Mouse (Mus musculus): Measurements from ENCODE around the gene Pml. TPM values are rescaled to one million over a fixed set of nuclear protein-coding genes. Genes with fewer than 3 reads are reported as not detected.
A peak's percentile ranks its signal among the peaks of the same experiment; 100 is the strongest.

The Pml gene
- total RNA-seq (2021), result 10 to 100 TPM; 13.0 to 18.2 TPM

DNA sequence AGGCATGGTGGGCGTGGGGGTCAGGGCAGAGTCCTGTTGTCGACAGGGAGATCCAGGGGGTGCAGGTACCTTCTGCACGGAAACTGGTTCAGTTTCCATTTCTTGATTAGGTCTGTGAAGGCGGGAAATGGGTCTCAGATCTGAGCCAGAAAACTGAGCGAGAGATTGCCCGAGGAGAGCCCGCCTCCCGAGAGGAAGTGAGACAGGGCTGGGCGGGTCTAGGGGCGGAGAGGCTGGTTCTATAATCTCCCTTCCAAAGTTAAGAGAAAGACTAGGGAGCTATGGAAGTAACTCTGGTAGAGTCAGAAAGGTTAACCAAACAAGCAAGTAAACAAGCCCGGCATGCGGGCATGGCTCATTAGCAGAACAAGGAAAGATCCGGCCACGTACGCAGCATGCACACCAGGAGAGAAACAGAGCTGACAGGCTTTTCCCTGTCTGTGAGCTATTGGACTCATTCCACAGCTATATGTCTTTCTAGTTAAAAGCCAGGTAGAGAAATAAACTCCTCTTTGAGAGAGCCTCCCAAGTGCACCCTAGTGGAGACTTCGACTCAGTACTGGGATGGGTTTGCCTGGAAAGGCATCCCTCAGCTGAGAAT is at the start of gene Pml:
Pml (minus strand) TSS at position 195 of the 601 bp plus-strand sequence.
- DNase-seq (ENCODE audit: low spot score in 2 of 2), result peak; percentile 54 to 70
- intact Hi-C loops (cut with DNase I), result no loop called here

DNA sequence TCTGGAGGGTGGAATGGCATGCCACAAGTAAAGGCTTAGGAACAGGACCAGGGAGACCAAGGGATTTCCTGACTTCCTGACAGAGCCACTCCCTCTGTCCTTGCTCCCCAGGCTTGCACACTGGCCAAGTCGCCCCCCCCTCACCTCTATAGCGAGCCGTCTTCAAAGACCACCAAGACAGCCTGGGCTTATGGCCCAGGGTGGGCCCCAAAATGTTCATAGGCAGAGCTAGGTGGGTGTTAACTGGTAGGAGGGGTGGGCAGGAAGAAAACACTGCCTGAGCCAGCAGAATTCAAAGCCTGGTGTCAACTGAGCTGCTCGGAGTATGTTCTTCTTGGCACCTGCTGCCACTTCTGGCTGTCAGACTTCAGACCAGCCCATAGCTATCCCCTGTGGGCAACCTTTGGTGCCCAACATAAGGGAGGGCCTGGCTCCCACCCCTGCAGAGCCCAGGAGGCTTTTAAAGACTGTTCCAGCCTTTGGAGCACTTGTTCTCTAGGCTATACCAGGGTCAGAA is 48.4 kb upstream of the Pml start:
- intact Hi-C loops (cut with DNase I), result no loop called here
- DNase-seq (ENCODE audit: low spot score in 2 of 2), result no peak

DNA sequence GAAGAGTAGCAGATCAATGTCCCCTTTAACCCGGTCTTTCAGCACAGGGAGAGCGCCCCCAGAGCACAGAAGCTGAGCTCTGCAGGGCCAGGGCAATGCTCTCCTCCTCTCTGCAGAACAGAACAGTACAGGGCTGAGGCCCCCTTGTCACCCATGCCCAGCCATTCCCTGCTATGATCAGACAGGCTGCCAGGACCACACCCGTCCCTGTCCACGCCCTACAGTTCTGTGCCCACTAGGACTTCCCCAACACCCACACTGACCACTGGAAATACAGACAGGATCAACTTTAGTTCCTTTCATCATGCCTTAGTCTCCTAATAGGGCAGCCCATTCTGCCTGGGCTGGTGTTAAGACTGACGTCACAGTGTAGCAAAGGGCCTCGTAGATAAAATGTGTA is 47.5 kb upstream of the Pml start:
- DNase-seq (ENCODE audit: low spot score in 2 of 2), result no peak
- intact Hi-C loops (cut with DNase I), result no loop called here

DNA sequence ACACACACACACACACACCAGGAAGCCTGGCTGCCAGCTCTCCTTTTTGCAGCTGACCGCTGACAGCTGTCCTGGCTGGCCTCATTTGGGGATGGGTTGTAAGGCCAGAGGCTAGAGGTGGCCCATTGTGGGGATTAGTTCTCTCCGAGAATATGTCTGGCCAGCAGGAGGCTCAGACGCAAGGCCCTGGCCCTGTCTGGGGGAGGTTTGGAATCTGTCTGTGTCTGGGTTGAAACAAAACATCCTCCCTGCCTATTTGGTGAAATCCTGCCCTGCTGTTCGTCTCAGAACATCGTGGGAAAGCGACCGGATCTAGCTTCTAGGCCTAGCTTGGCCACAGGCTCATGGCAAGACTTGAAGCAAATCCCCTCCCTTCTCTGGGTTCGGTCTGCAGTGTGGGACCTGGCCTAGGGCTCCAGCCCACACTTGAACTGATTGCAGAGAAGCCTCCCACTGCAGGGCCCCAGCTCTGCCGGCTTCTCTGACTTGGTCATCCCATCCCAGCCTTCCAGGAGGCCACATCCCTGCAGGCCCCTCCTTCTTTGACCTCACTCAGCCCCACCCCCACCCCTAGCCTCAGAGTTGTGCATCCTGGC is 46.3 kb upstream of the Pml start:
- intact Hi-C loops (cut with DNase I), result no loop called here
- DNase-seq (ENCODE audit: low spot score in 2 of 2), result no peak

DNA sequence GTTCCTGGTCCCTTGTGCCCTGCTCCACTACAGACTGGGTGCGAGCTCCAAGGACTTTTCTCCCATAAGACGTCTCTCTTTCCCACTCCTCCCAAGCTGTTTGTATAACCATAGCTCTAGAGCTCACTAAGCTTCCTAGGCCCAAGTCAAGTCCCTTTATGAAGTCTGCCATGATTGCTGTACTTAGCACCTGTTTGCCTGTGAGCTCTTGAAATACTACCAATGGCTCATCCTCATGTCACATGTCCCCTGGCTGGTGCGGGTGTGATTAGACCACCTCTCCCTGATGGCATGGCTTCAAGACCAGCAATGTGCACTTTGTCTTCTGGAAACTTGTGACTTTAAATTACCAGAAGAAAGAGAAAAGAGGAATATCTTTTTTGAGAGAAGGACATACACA is 45.8 kb upstream of the Pml start:
- DNase-seq (ENCODE audit: low spot score in 2 of 2), result no peak
- intact Hi-C loops (cut with DNase I), result no loop called here

DNA sequence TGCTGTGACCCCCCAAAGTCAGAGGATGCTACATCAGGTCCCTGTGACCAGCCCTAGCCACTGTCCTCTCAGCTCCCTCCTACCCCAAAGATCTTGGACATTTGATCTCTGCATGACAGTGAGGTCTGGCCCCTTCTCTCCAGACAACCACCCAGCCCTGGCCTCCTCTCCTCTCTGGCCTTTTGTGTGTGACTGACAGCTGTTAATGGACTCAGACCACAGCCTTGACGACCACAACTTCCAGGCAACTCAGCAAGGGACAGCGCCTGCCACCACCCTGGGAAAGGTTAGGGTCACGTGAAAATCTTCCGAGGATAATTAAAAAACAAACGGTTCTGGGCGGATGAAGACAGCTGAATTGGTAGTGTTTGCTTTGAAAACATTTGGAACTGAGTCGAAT is 44.9 kb upstream of the Pml start:
- DNase-seq (ENCODE audit: low spot score in 2 of 2), result no peak
- intact Hi-C loops (cut with DNase I), result no loop called here

DNA sequence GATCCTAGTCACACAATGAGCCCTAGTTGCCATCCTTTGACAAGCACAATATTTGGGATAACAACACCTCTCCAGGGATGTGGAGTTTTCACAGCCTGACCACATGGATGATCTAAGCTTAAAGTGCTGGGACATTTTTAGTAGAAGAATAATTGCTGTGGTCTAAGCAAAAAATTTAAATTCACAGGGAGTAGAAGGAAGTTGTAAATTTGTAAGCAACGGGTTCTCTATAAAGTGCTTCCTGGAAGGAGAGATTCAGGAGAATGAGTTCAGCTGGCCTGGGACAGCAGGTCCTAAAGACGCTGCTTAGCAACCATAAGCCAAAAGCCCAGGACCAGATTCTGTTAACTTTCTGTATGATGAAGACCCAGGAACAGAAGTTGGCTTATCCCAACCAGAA is 40.3 kb upstream of the Pml start:
- intact Hi-C loops (cut with DNase I), result no loop called here
- DNase-seq (ENCODE audit: low spot score in 2 of 2), result no peak

DNA sequence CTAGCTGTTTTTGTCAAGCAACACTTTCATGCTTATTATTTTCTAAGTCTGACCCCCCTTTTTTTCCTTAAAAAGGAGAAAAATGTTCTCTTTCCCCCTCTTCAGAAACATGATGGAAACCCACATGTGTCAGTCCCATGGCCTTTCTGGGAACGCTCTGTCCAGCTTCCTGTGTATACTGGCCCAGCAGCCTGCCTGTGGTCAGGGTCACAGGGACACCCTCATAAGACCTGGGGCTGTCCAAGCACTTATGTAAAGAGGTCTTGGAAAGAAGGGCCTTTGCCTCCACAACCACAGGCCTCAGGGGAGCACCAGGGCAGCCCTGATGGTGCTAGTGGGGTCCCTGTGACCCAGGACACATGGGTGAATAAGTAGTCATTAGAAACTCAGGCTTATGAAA is 39.5 kb upstream of the Pml start:
- DNase-seq (ENCODE audit: low spot score in 2 of 2), result no peak
- intact Hi-C loops (cut with DNase I), result no loop called here

DNA sequence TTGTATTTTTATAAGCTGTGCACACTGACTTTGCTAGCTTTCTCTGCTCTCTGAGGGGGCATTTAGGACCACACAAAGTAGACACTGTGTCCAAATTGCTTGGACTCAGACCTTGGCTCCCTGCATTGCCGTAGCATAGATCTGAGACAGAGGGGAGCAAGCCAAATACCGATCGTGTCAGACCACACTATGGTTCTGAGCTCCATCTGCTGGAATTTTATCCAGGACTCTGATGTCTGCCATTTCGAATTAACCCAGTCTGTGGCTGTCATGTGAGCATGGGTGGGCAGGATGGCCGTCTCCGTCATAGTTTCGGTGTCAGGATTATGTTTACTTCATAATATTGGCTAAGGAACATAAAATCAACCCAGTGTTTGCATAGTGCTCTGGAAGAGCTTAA is 33.8 kb upstream of the Pml start:
- intact Hi-C loops (cut with DNase I), result loop anchor here (5.0 kb wide), 1 partner anchor 246 kb away; no protein-coding TSS in a partner anchor
- DNase-seq (ENCODE audit: low spot score in 2 of 2), result no peak

DNA sequence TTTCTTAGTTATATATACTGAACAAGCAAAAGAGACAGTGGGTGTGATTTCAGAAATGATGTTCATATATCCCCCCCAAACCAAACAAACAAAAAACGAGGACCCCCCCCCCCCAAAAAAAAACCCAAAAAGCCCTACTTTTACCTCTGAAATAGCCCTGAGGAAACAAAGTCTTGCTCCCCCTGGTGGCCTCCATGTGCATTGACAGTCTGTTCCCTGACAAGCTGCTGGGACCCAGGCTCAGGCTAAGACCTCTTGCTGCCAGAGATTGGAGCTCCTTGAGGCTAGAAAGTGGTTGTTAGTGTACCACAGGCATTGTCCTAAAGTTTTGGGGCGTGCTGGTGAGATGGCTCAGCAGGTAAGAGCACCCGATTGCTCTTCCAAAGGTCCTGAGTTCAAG is 32.0 kb upstream of the Pml start:
- intact Hi-C loops (cut with DNase I), result loop anchor here (1.0 to 5.0 kb wide), 2 partner anchors 55 to 244 kb away; no protein-coding TSS in a partner anchor
- DNase-seq (ENCODE audit: low spot score in 2 of 2), result peak in 1 of 2 experiments; percentile 20

DNA sequence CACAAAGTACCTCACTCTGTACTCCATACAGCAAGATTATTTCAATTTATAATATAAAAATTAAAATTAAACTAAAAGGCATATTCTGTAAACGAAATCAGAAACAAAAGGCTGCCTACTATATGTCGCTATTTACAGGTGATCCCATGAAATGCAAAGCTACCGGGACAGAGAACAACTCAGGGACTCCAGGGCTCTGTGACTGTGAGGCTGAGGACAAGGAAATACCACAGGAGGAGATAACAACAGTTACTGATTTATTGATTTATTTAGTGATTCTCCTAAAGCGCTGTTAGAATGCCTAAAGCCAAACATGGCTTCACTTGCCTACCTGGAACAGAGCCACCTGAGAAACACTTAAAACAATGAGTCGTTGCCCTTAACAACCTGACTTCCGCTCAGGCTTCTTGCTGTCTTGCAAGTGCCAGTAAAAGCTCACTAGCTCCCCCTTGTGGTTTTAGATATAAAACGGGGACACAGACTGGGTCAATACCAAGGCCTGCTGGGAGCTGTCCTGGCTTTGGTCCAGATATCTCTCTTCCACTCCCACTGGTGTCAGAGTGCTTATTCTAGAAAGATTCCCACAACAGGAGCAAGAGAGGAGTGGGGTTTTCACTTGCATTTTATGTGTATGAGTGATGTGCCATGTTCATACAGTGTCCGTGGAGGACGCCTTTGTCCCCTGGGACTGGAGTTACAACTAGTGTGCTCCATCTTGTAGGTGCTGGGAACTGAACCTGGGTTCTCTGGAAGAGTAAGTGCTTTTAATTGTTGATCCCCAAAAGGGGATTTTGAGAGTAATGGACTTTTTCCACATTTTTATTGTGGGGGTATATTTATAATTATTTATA is 30.9 kb upstream of the Pml start:
- DNase-seq (ENCODE audit: low spot score in 2 of 2), result peak; percentile 66 to 82
- intact Hi-C loops (cut with DNase I), result loop anchor here (1.0 to 5.0 kb wide), 2 partner anchors 54 to 243 kb away; no protein-coding TSS in a partner anchor

DNA sequence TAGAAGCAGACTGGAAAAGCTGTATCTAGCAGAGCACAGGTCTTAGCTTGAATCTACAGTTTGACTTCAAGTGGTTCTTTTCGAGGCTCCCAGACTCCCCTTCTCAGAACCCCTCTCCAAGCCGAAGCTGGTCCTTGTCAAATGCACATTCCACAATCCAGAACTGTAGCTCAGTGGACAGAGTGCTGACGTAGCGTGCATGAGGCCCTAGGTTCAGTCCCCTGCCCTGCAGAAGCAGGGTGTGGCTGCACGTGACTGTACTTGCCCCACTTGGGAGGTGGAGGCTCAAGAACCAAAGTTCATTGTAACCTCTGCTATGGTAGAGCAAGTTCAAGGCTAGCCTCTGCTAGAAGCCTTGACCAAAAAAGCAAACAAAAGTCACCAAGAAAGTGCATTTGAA is 30.2 kb upstream of the Pml start:
- DNase-seq (ENCODE audit: low spot score in 2 of 2), result no peak
- intact Hi-C loops (cut with DNase I), result loop anchor here (5.0 kb wide), 1 partner anchor 242 kb away; no protein-coding TSS in a partner anchor

DNA sequence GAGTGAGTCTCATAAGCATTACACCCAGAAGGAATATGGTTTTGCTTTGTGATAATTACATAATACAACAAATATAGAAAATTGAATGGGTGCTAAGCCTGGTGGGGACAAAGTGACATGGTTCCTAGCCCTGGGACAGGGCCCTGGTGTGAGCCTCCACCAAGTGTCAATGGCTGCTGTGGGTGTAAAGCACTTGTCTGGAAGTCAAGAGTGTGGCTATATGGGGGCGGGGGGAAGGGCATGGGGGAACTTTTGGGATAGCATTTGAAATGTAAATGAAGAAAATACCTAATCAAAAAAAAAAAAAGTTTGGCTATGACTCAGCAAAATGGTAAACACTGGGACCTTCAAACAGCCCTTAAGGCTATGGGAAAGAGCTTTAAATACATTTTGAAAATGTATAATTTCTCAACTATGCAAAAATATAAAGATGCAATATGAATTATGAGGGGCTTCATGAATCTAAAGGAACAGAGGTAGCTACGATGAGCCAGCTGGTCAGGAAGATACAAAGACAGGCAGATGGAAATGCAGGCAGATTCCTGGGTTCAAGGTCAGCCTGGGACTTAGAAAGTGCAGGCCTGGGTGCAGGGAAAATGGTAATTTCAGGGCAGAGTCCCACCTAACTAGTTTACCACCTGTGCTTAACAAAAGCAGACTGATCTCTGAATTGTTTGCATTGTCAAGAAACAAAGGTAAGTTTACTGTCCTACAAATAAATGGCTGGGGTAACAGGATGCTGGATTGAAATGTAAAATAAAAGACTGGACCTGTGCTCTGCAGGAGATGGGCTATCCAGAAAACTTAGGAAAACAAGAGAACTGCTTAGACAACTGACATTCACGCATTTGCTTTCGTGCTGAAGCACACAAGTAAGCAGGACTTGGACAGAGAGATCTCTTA is 29.5 kb upstream of the Pml start:
- DNase-seq (ENCODE audit: low spot score in 2 of 2), result no peak
- intact Hi-C loops (cut with DNase I), result no loop called here

DNA sequence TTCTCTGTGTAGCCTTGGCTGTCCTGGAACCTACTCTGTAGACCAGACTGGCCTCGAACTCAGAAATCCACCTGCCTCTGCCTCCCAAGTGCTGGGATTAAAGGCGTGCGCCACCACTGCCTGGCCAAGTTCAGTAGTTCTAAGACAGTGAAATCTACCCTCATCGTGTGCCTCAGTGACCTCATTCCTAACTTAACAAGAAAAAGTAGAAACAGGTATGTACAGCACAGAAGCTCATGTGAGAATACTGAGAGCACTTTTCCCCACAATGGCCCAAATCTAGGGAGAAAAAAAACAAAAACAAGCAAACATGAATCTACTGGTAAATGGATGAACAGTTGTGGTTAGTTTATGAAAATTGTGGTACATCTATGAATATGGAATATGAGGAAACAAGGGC is 28.7 kb upstream of the Pml start:
- no peak for DNase-seq (ENCODE audit: low spot score in 2 of 2)
- intact Hi-C loops (cut with DNase I), result no loop called here

DNA sequence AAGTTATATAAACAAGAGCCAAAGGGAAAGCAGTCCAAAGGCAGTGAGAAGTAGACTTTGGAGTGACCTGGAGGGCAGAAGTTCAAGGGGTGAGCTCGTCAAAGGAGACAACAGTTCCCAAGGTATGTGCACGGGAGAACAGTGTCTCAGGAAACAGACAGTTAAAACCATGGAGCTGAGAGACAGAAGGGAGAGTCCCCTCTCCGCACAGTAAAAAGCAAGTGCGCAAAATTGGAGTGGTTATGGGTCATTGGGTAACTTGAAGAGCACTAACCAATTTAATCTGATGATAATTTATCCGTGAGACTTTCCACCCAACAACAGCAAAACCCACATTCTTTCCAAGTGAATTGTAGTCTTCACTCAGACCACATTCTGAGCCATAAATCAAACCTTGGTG is 26.8 kb upstream of the Pml start:
- no peak for DNase-seq (ENCODE audit: low spot score in 2 of 2)
- intact Hi-C loops (cut with DNase I), result no loop called here

DNA sequence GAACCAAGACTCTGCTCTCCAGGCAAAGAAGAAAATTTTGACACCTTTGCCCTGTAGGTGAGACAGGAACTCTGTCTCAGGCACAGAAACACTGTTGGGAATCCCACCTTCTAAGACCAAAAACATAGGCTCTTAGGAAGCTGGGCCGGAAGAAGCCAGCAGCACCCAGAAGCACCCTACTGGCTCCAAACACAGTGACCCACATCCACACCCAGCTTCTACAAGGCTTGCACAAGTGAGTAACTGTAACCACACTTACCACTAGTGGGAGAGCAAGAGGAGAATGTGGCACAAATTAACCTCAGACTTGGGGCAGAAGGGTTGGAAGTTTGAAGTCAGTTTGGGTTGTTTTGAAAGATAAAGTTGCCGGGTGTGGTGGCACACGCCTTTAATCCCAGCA is 26.2 kb upstream of the Pml start:
- no peak for DNase-seq (ENCODE audit: low spot score in 2 of 2)
- intact Hi-C loops (cut with DNase I), result no loop called here

DNA sequence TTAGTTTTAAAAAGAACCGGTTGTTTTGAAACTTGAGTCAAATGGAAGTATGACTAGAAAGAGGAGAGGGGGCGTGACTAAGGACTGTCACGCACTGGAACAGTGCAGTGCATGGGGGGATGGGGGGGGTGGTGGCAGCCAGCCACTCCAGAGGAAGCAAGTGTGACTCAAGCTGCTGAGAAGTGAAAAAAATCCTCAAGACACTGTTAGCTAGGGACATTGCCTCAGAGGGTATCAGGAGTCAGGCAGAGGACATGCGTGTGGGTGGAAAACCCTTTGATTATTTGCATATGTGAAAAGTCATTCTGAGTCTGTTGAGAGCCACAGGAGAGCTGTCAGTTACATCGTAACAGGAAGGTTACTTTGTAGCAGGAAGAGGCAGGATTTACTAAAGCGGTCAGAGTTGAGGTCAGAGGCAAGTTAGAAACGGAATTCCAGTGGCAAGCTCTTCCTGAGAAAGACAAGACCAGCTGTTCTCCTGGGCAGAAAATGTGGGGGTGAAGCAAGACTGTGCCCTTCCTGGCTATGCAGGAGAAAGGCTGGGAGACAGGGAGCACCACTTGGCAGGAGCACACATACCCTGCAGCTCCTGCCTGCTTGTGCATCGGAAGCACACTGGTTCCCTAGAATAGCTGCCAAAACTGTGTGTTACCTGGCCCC is 25.7 kb upstream of the Pml start:
- intact Hi-C loops (cut with DNase I), result no loop called here
- peak in 1 of 2 experiments; percentile 58 for DNase-seq (ENCODE audit: low spot score in 2 of 2)

DNA sequence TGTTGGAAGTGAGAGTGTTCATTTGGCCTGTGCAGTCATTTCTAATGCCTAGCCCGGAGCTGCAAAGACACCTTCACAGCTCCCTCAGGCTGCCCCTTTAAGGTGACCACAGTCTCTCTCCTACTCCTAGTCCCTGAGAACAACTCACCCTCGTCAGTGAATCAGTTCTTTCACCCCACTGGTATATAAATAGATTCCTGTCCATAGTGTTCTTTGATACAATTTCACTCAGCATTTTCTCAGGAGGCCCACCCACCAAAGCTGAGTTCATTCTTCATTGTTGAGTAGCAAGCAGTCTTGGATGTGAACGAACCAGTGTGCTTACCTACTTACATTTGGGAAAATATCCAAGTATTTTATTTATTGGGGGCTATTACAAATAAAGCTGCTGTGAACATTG is 25.0 kb upstream of the Pml start:
- DNase-seq (ENCODE audit: low spot score in 2 of 2), result peak in 1 of 2 experiments; percentile 25
- intact Hi-C loops (cut with DNase I), result no loop called here

DNA sequence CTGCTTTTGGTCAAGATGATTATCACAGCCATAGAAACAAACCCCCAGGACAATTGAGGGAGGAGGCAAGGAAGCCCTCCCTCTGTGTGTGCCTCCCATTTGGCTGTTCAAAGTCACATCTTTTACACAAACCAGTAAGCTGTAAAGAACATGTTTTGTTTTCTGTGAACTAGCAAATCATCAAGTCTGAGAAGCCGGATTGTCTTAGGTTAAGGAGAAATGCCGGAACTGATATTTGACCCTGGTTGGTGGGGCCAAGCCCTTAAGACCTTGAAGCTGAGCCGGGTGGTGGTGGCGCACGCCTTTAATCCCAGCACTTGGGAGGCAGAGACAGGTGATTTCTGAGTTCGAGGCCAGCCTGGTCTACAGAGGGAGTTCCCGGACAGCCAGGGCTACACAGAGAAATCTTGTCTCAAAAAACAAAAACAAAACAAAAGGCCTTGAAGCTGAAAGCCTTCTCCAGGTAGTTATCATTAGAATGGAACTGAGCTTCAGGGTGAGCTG is 24.6 kb upstream of the Pml start:
- no peak for DNase-seq (ENCODE audit: low spot score in 2 of 2)
- intact Hi-C loops (cut with DNase I), result no loop called here

Data from left cerebral cortex, postnatal 25 days (tissue).